Mouse (Mus musculus) CH12.LX (cell line): Measurements from ENCODE around the gene Aco2.

ENCODE experiments used
- IRF4 ChIP-seq: IDR thresholded peaks from 2 replicates; pipeline ENCODE4 v1.6.1; 2014; ENCODE audit warnings: low read depth, mild to moderate bottlenecking, inconsistent platforms, low read length, improper control_type of control experiment
- POLR2A ChIP-seq: IDR thresholded peaks from 2 replicates; pipeline ENCODE4 v1.6.1; 2011; ENCODE audit warnings: low read depth, mild to moderate bottlenecking, improper control_type of control experiment, low read length
- USF1 ChIP-seq: IDR thresholded peaks from 2 replicates; pipeline ENCODE4 v1.6.1; 2014; ENCODE audit warnings: low read depth, mild to moderate bottlenecking, inconsistent platforms, low read length, improper control_type of control experiment
- USF2 ChIP-seq: conservative IDR thresholded peaks from 2 replicates; pipeline ENCODE4 v1.6.1; 2011; ENCODE audit warnings: low read depth, low read length, improper control_type of control experiment

- TF ChIP-seq IRF4, result no peak
- TF ChIP-seq POLR2A, result no peak
- TF ChIP-seq USF1, result no peak
- no peak for TF ChIP-seq USF2
Observed at GRCm38 (mm10) chr15:81937098-81937972, 65.2 kb downstream of the Aco2 start.
